Mouse (Mus musculus) liver, embryonic 14.5 days (tissue): ENCODE results near the gene Hmox2.

Source experiments
- CTCF ChIP-seq: IDR thresholded peaks from 2 replicates; pipeline ENCODE4 v1.5.1; 2016; ENCODE audit warnings: antibody characterized with exemption, low read depth, control low read depth
- EP300 ChIP-seq: IDR thresholded peaks from 2 replicates; pipeline ENCODE4 v1.6.1; 2016; ENCODE audit warnings: antibody characterized with exemption, low read depth

DNA sequence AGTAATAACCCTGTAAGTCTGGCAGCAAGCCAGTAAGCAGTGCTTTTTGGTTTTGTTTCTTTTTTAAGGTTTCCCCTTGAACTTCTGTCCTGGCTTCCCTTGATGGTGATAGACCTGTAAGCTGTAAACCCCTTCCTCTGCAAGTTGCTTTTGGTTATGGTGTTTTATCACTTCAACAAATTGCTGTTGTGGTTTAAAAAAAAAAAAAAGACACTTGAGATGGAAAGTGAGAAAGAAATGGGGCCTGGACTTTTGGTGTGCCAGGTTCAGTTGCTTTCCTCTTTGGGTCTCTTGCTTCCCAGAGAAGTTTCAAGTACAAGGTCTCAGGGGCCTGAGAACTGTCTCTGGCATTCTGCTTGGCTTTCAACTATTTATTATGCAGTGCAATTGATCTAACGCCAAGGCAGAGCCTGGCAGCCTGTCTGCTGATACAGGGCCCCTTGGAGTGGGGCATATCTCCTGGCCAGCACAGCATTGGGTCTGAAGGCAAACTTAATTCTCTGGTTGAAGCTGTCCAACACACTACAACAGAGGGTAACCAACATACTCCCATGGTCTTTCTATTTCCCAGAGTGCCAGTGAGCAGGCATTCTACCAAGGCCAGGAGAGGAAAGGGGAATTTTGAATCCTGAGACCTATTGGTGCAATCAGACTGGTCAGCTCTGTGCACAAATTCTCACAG is 47.3 kb downstream of the Hmox2 start:
- no peak for TF ChIP-seq EP300
- TF ChIP-seq CTCF: no peak
